Mouse (Mus musculus): ENCODE measurements around the gene Mypn.

DNA sequence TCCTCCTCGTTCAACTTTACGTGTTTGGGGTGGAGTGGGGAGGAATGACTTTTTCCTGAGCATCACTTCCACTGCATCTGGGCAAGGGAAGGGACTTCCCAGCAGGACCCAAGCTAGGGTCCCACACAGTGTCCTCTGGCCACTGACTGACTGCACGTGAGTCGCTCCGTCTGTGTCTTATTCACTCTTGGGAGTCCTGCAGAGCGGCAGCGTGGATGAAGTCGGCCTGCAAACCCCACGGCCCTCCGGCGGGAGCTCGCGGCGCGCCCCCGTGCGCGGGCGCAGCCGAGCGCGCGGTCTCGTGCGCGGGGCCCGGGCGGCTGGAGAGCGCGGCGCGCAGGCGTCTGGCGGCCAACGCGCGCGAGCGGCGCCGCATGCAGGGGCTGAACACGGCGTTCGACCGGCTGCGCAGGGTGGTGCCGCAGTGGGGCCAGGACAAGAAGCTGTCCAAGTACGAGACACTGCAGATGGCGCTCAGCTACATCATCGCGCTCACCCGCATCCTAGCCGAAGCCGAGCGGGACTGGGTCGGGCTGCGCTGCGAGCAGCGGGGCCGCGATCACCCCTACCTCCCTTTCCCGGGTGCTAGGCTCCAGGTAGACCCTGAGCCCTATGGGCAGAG lies 103.7 kb downstream of the Mypn start:
- TF ChIP-seq CTCF (IDR thresholded peaks at IDR 0.05; ENCODE audit: low read depth) (no peak), EP300 (IDR thresholded peaks at IDR 0.05; ENCODE audit: low read depth) (no peak)
